Mouse (Mus musculus) lung, embryonic 14.5 days (tissue): ENCODE data around the gene Rdh19. TPM values are rescaled to one million over a fixed set of nuclear protein-coding genes. Genes with fewer than 3 reads are reported as not detected.
"Not testable (repeated sequence)": the region's sequence is repeated elsewhere in the genome, so short reads cannot be mapped to it uniquely, and the experiment has no call there.

Experiments used
- ATAC-seq: fragments of 200-750 bp; cut with Nextera tagmentation; 2 replicates; pipeline ENCODE4 v1.8.0; 2017; ENCODE audit warnings: mild to moderate bottlenecking, moderate TSS enrichment, moderate library complexity; ENCODE audit not compliant: insufficient read depth
- DNase-seq: peaks from one replicate; pipeline ENCODE4 v3.0.0-alpha.2; 2015
- H3K27ac ChIP-seq: fragments of 300-500 bp; sonication (generic); 2 replicates; pipeline ENCODE4 v1.5.1; 2014; ENCODE audit warnings: low read depth, mild to moderate bottlenecking, moderate library complexity
- H3K27me3 ChIP-seq: fragments of 300-500 bp; sonication (generic); 2 replicates; pipeline ENCODE4 v1.6.1; 2014; ENCODE audit warnings: low read length, control low read depth; ENCODE audit not compliant: insufficient read depth
- H3K36me3 ChIP-seq: fragments of 300-500 bp; sonication (generic); 2 replicates; pipeline ENCODE4 v1.6.1; 2014; ENCODE audit warnings: control low read depth; ENCODE audit not compliant: insufficient read depth
- H3K4me1 ChIP-seq: fragments of 300-500 bp; sonication (generic); 2 replicates; pipeline ENCODE4 v1.6.1; 2014; ENCODE audit warnings: antibody characterized with exemption, control low read depth; ENCODE audit not compliant: insufficient read depth
- H3K4me2 ChIP-seq: fragments of 300-500 bp; sonication (generic); 2 replicates; pipeline ENCODE4 v1.6.1; 2014; ENCODE audit warnings: mild to moderate bottlenecking
- H3K4me3 ChIP-seq: fragments of 300-500 bp; sonication (generic); 2 replicates; pipeline ENCODE4 v1.5.1; 2014; ENCODE audit warnings: low read depth, low read length
- H3K9ac ChIP-seq: fragments of 300-500 bp; sonication (generic); 2 replicates; pipeline ENCODE4 v1.6.1; 2014
- H3K9me3 ChIP-seq: fragments of 300-500 bp; sonication (generic); 2 replicates; pipeline ENCODE4 v1.6.1; 2016; ENCODE audit warnings: low read depth, low read length, control low read depth
- CTCF ChIP-seq: IDR thresholded peaks from 2 replicates; pipeline ENCODE4 v1.5.1; 2016; ENCODE audit warnings: antibody characterized with exemption, low read depth
- WGBS: fragments of 180-500 bp; shearing (Covaris S2); extraction: QIAGEN DNeasy Blood & Tissue Kit; methylation state at CpG from one replicate; pipeline ENCODE4 v1.1.7; 2014; 5-methylcytosine and 5-hydroxymethylcytosine counted together
- polyA plus RNA-seq: library from polyadenylated mRNA; unstranded; fragments of >200 nt; fragmentation: Nextera tagmentation; extraction: Ambion mirVana; gene quantifications from 2 replicates; pipeline ENCODE4 v1.2.1, GENCODE M21; 2014

The Rdh19 gene
- not detected in 2 replicates for polyA plus RNA-seq

DNA sequence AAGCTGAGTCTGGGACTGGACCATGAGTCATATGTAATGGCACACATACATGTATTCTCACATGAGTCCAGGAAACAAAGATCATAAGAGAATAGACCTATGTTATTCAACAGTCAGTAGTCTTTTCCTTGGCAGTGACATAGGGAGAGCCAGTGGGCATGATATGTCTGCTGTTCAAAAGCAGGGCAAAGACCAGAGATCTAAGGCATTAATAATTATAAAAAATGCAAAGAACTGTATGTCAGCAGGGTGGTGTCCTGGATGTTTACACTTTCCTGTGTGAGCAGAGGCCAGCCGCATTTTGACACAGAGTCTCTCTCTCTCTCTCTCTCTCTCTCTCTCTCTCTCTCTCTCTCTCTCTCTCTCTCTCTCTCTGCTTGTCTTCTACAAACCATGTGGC, at the start of gene Rdh19:
Gene Rdh19, plus strand, starts transcription at position 301 of the 400 bp plus-strand sequence.
- Histone ChIP-seq H3K9ac (no peak within 1 kb of the TSS), H3K27me3 (no peaks in the 10 kb centered on the region), H3K9me3 (no peaks in the 10 kb centered on the region), H3K36me3 (no peaks in the 10 kb centered on the region), H3K4me1 (no peaks in the 10 kb centered on the region), H3K4me2 (no peak within 1 kb of the TSS), H3K27ac (no peak within 1 kb of the TSS), H3K4me3 (no peak within 1 kb of the TSS)
- WGBS, result 44% methylated on average over 1 of the region's 1 CpGs
- ATAC-seq (no peak), DNase-seq (no peak)
- no peak for TF ChIP-seq CTCF

DNA sequence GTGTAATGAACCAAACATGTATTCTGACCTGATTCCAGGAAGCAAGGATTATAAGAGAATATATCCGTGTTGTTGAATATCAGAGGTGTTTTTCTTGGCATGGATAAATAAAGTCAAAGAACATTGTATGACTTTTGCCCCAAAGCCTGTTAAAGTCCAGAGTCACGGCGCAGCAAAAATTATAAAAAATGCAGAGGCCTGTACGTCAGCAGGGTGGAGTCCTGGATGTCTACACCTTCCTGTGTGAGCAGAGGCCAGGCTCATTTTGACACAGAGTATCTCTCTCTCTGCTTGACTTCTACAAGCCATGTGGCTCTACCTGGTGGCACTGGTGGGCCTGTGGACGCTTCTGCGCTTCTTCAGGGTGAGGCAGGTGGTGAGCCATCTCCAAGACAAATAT, 48.8 kb upstream of the Rdh19 start, which contains the start of gene Rdh16:
Gene Rdh16, plus strand, starts transcription at position 262 of the 400 bp plus-strand sequence.
- WGBS, result 81% methylated on average over 6 of the region's 6 CpGs
- Histone ChIP-seq H3K9me3 (no peaks in the 10 kb centered on the region), H3K4me2 (no peak within 1 kb of the TSS), H3K4me1 (no peaks in the 10 kb centered on the region), H3K27me3 (no peaks in the 10 kb centered on the region), H3K9ac (no peak within 1 kb of the TSS), H3K4me3 (no peak within 1 kb of the TSS), H3K36me3 (no peaks in the 10 kb centered on the region), H3K27ac (no peak within 1 kb of the TSS)
- TF ChIP-seq CTCF, result no peak
- no peak for ATAC-seq
- DNase-seq, result no peak

DNA sequence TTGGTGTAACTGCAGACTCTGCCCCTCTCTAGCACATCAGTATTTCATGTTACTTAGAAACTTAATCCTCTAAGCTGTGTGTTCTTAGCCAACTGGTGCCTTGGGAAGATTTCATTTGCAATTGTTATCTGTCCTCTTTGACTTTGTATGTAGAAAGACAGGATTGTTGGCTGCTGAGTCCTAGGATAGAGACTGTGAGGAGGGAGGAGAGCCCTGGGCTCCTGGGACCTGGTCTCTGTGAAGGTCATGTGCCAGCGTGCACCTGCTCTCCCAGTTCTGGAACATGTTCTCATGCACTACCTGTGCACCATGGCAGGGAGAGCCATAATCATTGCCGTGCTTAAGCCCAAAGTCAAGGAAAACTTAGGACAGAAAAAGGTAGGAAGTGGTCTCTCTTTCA, 48.1 kb upstream of the Rdh19 start:
- H3K27ac ChIP-seq, result no peak overlapping the region
- no peak for DNase-seq
- no peak overlapping the region for H3K4me2 ChIP-seq
- TF ChIP-seq CTCF, result no peak
- H3K36me3 ChIP-seq, result no peaks in the 10 kb centered on the region
- H3K9ac ChIP-seq, result no peak overlapping the region
- H3K9me3 ChIP-seq, result no peaks in the 10 kb centered on the region
- no peaks in the 10 kb centered on the region for H3K4me1 ChIP-seq
- 87% methylated on average over 2 of the region's 2 CpGs for WGBS
- no peaks in the 10 kb centered on the region for H3K27me3 ChIP-seq
- no peak for ATAC-seq
- H3K4me3 ChIP-seq, result no peak overlapping the region

- no peak overlapping the region for H3K4me2 ChIP-seq
- H3K9me3 ChIP-seq, result no peaks in the 10 kb centered on the region
- H3K36me3 ChIP-seq, result no peaks in the 10 kb centered on the region
- WGBS, result 71% methylated on average over 5 of the region's 5 CpGs
- H3K27ac ChIP-seq, result no peak overlapping the region
- no peak for TF ChIP-seq CTCF
- DNase-seq (no peak), ATAC-seq (no peak)
- H3K9ac ChIP-seq, result no peak overlapping the region
- no peaks in the 10 kb centered on the region for H3K4me1 ChIP-seq
- H3K27me3 ChIP-seq, result no peaks in the 10 kb centered on the region
- no peak overlapping the region for H3K4me3 ChIP-seq
These were observed 47.5 kb upstream of the Rdh19 start for GRCm38 (mm10) chr10:127802236-127802635.

- no peak for ATAC-seq
- WGBS, result 57% methylated on average over 7 of the region's 7 CpGs
- no peak for TF ChIP-seq CTCF
These were observed 45.3 kb upstream of the Rdh19 start for GRCm38 (mm10) chr10:127804416-127804815.

DNA sequence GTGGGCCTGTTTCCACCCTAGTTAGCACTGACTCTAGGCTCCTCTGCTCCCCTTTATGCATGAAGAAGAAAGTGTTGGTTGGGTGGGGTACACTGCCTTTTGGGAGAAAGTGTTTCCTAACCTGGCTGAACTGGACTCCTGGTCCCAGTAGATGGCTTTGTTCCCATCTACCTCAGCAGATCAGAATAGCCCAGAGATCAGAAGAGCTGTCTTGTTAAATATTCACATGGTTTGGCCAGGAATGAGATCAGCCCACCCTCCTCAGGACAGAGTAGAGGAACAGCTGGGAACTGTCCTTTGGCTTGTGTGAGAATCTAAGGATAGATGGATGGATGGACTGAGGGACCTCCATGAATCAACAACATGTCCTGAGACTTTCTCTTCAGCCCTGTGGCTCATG, 33.8 kb upstream of the Rdh19 start:
- H3K4me2 ChIP-seq, result no peak overlapping the region
- H3K36me3 ChIP-seq, result no peaks in the 10 kb centered on the region
- H3K4me1 ChIP-seq, result no peaks in the 10 kb centered on the region
- H3K9ac ChIP-seq, result no peak overlapping the region
- H3K27me3 ChIP-seq, result no peaks in the 10 kb centered on the region
- no peak for TF ChIP-seq CTCF
- no peak overlapping the region for H3K27ac ChIP-seq
- H3K4me3 ChIP-seq, result no peak overlapping the region
- no peak for ATAC-seq
- DNase-seq, result no peak
- H3K9me3 ChIP-seq, result no peaks in the 10 kb centered on the region

More at GRCm38 (mm10) chr10:127804416-127804815, 45.3 kb upstream of the Rdh19 start:
- Histone ChIP-seq H3K27ac (no peak overlapping the region), H3K4me2 (no peak overlapping the region), H3K9me3 (no peaks in the 10 kb centered on the region), H3K9ac (no peak overlapping the region), H3K4me1 (no peaks in the 10 kb centered on the region), H3K27me3 (no peaks in the 10 kb centered on the region), H3K36me3 (no peaks in the 10 kb centered on the region), H3K4me3 (no peak overlapping the region)
- DNase-seq, result no peak

DNA sequence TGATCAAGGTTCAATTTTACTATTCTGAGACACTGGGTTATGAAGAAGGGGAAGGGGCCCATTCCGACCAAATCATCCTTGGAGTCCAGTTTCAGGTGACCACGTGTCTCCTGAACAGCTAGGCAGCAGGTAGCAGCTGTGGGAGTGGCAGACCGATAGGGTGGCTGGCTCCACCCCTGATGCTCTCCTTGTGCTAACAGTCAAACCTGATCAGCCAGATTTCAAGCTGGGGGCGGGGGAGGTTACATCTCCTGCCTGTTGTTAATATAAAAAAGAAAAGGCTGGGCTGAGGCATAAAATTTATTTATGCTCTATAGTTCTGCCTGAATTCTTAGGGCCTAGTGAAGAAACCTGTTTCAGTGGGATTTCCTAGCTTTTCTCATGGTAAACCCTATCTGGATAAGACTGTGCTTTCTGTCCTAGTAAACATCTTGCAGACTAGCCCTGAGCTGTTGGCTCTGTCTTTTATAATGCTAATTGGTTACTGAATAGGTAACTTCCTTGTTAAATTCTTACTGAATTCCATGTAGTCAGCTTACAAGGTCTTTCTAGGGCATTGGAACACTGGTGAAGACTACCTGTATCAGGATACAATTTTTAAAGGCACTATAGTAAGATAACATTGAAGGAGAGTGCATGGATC, 32.3 kb upstream of the Rdh19 start:
- not testable (repeated sequence) for H3K4me3 ChIP-seq, H3K27me3 ChIP-seq, H3K9me3 ChIP-seq, H3K9ac ChIP-seq, ATAC-seq, DNase-seq, H3K36me3 ChIP-seq, H3K4me1 ChIP-seq, H3K4me2 ChIP-seq, H3K27ac ChIP-seq
- 59% methylated on average over 4 of the region's 4 CpGs for WGBS

- H3K27ac ChIP-seq, H3K4me3 ChIP-seq, H3K4me2 ChIP-seq, H3K27me3 ChIP-seq, H3K4me1 ChIP-seq, H3K9ac ChIP-seq, H3K9me3 ChIP-seq, DNase-seq, H3K36me3 ChIP-seq, ATAC-seq: not testable (repeated sequence)
- 80% methylated on average over 2 of the region's 2 CpGs for WGBS
These were observed 27.9 kb upstream of the Rdh19 start for GRCm38 (mm10) chr10:127821806-127822205.
